Mouse (Mus musculus) forebrain, embryonic 13.5 days (tissue): ENCODE results near the gene Ccdc114. TPM values are rescaled to one million over a fixed set of nuclear protein-coding genes. Genes with fewer than 3 reads are reported as not detected.
"Not testable (repeated sequence)": the region's sequence is repeated elsewhere in the genome, so short reads cannot be mapped to it uniquely, and the experiment has no call there.

Experiments used
- ATAC-seq: fragments of 200-750 bp; cut with Nextera tagmentation; 2 replicates; pipeline ENCODE4 v1.8.0; 2017
- H3K27ac ChIP-seq: fragments of 300-500 bp; sonication (generic); 2 replicates; pipeline ENCODE4 v1.5.1; 2015; ENCODE audit warnings: inconsistent platforms, mild to moderate bottlenecking, moderate library complexity
- H3K27me3 ChIP-seq: fragments of 300-500 bp; sonication (generic); 2 replicates; pipeline ENCODE4 v1.6.1; 2015; ENCODE audit warnings: mild to moderate bottlenecking, inconsistent platforms
- H3K36me3 ChIP-seq: fragments of 300-500 bp; sonication (generic); 2 replicates; pipeline ENCODE4 v1.6.1; 2015; ENCODE audit warnings: mild to moderate bottlenecking, inconsistent platforms; ENCODE audit not compliant: poor library complexity, severe bottlenecking
- H3K4me1 ChIP-seq: fragments of 300-500 bp; sonication (generic); 2 replicates; pipeline ENCODE4 v1.6.1; 2015; ENCODE audit warnings: inconsistent platforms
- H3K4me2 ChIP-seq: fragments of 300-500 bp; sonication (generic); 2 replicates; pipeline ENCODE4 v1.6.1; 2015; ENCODE audit warnings: inconsistent platforms, mild to moderate bottlenecking, moderate library complexity
- H3K4me3 ChIP-seq: fragments of 300-500 bp; sonication (generic); 2 replicates; pipeline ENCODE4 v1.5.1; 2015; ENCODE audit warnings: mild to moderate bottlenecking, inconsistent platforms
- H3K9ac ChIP-seq: fragments of 300-500 bp; sonication (generic); 2 replicates; pipeline ENCODE4 v1.6.1; 2015; ENCODE audit warnings: mild to moderate bottlenecking, inconsistent platforms
- H3K9me3 ChIP-seq: fragments of 300-500 bp; sonication (generic); replicated peaks from 2 replicates; pipeline ENCODE4 v1.6.1; 2016; ENCODE audit warnings: inconsistent platforms
- WGBS: fragments of 180-500 bp; shearing (Covaris S2); methylation state at CpG from one replicate; pipeline ENCODE4 v1.1.7; 2015; 5-methylcytosine and 5-hydroxymethylcytosine counted together
- polyA plus RNA-seq: library from polyadenylated mRNA; unstranded; fragments of >200 nt; fragmentation: Nextera tagmentation; extraction: Ambion mirVana; gene quantifications from 2 replicates; pipeline ENCODE4 v1.2.1, GENCODE M21; 2015

Ccdc114 gene
- polyA plus RNA-seq, 1 experiment from 2014 or later: 2.5 TPM

DNA sequence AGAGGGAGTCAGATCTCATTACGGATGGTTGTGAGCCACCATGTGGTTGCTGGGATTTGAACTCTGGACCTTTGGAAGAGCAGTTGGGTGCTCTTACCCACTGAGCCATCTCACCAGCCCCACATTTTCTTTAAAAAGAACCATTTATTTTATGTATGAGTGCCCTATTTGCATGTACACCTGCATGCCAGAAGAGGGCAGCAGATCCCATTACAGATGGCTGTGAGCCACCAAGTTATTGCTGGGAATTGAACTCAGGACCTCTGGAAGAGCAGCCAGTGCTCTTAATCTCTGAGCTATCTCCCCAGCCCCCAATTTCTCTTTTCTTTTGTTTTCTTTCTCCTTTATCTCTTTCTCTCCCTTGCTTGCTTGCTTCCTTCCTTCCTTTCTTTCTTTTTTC lies 19.4 kb downstream of the Ccdc114 start:
- not testable (repeated sequence) for ATAC-seq, H3K4me3 ChIP-seq, H3K9me3 ChIP-seq, H3K4me1 ChIP-seq, H3K27ac ChIP-seq, H3K9ac ChIP-seq, H3K4me2 ChIP-seq, H3K27me3 ChIP-seq, H3K36me3 ChIP-seq
- WGBS: 65% methylated on average over 1 of the region's 1 CpGs

DNA sequence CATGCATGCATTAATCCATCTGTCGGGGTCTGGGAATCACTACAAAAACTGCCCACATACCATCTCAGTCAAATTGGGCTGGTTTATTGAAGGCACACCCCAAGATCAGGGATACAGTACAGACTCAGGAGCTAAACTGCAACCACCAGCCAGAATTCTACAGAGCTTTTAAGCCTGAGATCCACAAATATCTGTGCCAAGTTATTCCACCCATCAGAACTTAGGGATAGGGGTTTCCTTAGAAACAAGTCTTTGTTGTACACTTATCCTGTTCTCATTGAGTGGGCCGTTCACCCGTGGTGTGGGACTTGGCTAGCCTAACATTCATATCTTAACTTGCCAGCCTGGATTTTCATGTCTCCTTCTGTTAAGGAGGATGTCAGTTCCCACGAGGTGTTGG lies 25.2 kb downstream of the Ccdc114 start:
- no peak overlapping the region for H3K9ac ChIP-seq
- H3K27ac ChIP-seq: no peak overlapping the region
- no peaks in the 10 kb centered on the region for H3K36me3 ChIP-seq
- H3K9me3 ChIP-seq: no peaks in the 10 kb centered on the region
- 78% methylated on average over 4 of the region's 4 CpGs for WGBS
- ATAC-seq: no peak
- H3K27me3 ChIP-seq: no peaks in the 10 kb centered on the region
- no peaks in the 10 kb centered on the region for H3K4me1 ChIP-seq
- H3K4me3 ChIP-seq: no peak overlapping the region
- no peak overlapping the region for H3K4me2 ChIP-seq

DNA sequence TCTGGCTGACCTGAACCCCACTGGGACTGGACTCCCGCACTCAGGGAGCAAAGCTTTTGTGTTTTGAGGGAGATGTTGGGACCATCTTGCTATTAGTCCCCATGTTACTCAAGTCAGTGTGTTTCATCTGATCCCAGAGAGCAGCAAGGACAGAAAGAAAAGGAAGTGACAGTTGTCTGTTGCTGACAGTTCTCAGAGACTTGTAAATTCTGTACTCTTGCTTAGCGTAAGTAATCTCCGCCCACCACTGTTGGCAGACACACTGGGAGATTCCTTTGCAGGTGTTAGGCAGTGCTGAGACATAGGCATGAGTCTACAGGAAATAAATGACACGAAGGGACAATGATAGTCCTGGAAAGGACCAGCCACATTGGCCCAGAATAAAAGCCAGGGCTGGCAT lies 32.7 kb downstream of the Ccdc114 start:
- ATAC-seq: no peak
- WGBS: 79% methylated on average over 4 of the region's 4 CpGs
- Histone ChIP-seq H3K4me3 (no peak overlapping the region), H3K36me3 (no peaks in the 10 kb centered on the region), H3K27ac (no peak overlapping the region), H3K27me3 (no peaks in the 10 kb centered on the region), H3K4me2 (no peak overlapping the region), H3K4me1 (no peaks in the 10 kb centered on the region), H3K9ac (no peak overlapping the region), H3K9me3 (no peaks in the 10 kb centered on the region)

DNA sequence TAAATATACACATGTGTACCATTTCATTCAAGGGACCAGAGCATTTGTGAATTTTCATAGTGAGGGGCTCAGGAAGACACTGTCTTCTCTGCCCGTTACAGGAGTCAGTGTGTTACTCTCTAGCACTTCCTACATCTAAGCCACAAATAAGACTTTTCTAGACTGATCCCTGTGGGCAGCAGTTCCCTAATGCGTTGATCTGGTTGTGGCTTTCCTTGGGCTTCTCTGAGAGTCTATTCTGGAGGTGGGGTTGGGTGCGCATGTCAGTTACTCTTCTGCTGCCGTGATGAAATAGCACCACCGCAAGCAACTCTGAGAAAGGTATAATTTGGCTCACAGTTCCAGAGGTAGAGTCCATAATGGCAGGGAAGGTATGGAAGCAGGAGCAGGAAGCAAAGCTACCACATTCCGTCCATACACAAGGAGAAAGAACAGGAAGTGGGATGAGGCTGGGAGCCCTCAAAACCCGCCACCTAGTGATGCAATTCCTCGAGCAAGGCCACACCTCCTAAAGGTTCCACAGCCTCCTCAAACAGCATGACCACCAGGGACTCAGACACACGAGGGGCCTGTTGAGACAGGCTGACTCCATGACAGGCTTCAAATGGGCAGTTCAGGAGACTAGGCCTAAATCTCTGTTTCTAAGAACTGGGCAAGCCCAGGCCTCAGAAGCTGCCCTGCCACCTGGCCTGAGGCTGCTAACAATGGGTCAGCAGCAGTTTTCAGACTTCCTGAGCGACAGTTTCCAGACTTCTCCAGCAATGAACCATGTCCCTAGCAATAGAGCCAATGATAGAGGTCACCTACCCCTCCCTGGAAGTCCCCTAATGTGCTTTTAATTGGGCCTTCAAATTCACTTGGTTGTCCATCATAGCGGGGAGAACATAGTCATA lies 48.2 kb downstream of the Ccdc114 start:
- Histone ChIP-seq H3K4me1 (no peaks in the 10 kb centered on the region), H3K36me3 (no peaks in the 10 kb centered on the region), H3K9ac (no peak overlapping the region), H3K27me3 (no peaks in the 10 kb centered on the region), H3K9me3 (no peaks in the 10 kb centered on the region), H3K27ac (no peak overlapping the region), H3K4me2 (no peak overlapping the region), H3K4me3 (no peak overlapping the region)
- WGBS: 80% methylated on average over 11 of the region's 11 CpGs
- no peak for ATAC-seq

DNA sequence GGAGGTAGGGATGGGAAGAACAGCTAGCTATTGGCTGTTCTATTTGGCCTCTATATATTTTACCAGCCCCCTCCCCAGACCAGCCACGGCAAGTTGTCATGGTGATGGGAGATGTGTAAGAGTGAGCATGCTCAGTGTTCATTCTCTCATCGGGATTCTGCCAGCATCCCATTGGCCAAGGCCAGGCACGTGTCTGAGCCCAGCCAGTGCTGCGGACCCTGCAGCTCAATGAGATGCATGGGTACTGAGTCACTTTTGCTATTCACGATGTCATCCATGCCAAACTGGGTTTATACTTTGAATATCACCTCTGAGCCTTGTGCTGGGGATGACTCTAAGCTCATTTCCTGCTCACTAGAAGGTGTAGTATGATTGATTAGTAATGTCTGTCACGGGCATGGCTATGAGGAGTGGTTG lies 49.4 kb downstream of the Ccdc114 start:
- H3K27me3 ChIP-seq: no peaks in the 10 kb centered on the region
- ATAC-seq: peak; percentile 65; the same call in 1 of the 2 replicates
- H3K4me1 ChIP-seq: no peaks in the 10 kb centered on the region
- H3K4me2 ChIP-seq: no peak overlapping the region
- no peak overlapping the region for H3K9ac ChIP-seq
- WGBS: 88% methylated on average over 6 of the region's 6 CpGs
- H3K36me3 ChIP-seq: no peaks in the 10 kb centered on the region
- H3K27ac ChIP-seq: no peak overlapping the region
- H3K9me3 ChIP-seq: no peaks in the 10 kb centered on the region
- no peak overlapping the region for H3K4me3 ChIP-seq

DNA sequence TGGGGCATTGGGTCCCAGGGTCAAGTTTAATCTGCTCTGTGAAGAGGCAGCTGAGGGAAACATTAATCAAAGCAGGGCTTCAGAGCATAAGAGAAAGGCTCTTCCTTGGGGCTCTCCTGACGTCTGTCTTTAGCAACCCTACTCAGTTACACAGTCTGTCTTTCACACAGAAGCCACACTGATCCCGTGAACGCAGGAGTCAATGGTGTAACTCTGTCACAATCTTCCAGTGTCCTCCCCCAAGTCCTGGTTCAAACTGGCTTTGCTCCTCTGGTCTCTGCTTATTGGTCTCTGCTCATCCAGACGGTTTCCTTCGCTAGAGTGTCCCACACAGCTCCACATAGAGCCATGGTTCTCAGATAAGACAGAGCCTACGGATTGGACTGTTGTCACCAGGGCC lies 50.2 kb downstream of the Ccdc114 start:
- H3K4me2 ChIP-seq: no peak overlapping the region
- H3K4me3 ChIP-seq: no peak overlapping the region
- WGBS: 60% methylated on average over 6 of the region's 6 CpGs
- no peak overlapping the region for H3K27ac ChIP-seq
- ATAC-seq: no peak
- H3K36me3 ChIP-seq: no peaks in the 10 kb centered on the region
- H3K4me1 ChIP-seq: no peaks in the 10 kb centered on the region
- H3K9me3 ChIP-seq: no peaks in the 10 kb centered on the region
- no peaks in the 10 kb centered on the region for H3K27me3 ChIP-seq
- H3K9ac ChIP-seq: no peak overlapping the region

DNA sequence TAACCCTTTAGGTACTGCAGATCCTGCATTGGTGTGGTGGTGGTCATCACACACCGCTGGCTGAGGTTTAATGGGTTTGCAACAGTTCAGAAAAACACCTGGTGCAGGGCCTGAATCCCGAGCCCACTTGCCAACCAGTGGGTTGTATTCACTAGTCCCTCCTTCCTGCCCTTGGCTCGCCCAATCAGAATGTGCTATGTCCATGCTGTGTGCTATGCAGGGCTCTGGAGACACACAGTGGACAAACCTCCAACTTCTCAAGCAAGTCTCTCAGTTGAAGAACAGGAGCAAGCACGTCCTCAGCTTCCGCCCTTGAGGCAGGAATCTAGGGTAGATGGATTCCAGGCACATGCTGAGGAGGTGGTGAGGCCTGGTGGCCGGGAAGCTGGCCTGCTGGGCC lies 50.6 kb downstream of the Ccdc114 start:
- H3K9ac ChIP-seq: no peak overlapping the region
- H3K36me3 ChIP-seq: no peaks in the 10 kb centered on the region
- H3K4me3 ChIP-seq: no peak overlapping the region
- no peaks in the 10 kb centered on the region for H3K9me3 ChIP-seq
- H3K27me3 ChIP-seq: no peaks in the 10 kb centered on the region
- ATAC-seq: no peak
- H3K4me2 ChIP-seq: no peak overlapping the region
- no peaks in the 10 kb centered on the region for H3K4me1 ChIP-seq
- no peak overlapping the region for H3K27ac ChIP-seq
- WGBS: 67% methylated on average over 6 of the region's 6 CpGs

DNA sequence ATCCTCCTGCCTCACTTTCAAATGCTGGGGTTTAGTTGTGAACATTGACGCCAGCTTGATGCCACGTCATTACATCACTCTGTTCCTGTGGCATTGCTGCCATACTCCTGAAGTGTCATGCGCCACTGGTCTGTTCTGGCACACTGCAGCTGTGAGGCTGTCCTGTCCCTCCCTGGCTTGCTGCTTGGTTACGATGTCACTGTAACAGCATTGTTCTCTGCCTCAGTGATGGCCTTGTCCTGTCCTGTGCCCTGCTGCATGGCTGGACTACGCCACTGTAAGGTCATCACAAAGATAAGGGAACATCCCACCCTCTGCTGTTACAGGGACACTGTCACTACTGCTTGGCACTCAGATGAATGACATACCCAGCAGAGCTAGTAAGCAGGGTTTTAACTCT lies 57.7 kb downstream of the Ccdc114 start:
- H3K4me2 ChIP-seq: no peak overlapping the region
- 87% methylated on average over 5 of the region's 5 CpGs for WGBS
- ATAC-seq: no peak
- H3K9ac ChIP-seq: no peak overlapping the region
- H3K4me1 ChIP-seq: no peaks in the 10 kb centered on the region
- no peak overlapping the region for H3K4me3 ChIP-seq
- no peaks in the 10 kb centered on the region for H3K9me3 ChIP-seq
- H3K36me3 ChIP-seq: no peaks in the 10 kb centered on the region
- H3K27ac ChIP-seq: no peak overlapping the region
- 0 out of 2 replicates have a peak, but pooled peaks cover 2% of the 10 kb centered on the region for H3K27me3 ChIP-seq

DNA sequence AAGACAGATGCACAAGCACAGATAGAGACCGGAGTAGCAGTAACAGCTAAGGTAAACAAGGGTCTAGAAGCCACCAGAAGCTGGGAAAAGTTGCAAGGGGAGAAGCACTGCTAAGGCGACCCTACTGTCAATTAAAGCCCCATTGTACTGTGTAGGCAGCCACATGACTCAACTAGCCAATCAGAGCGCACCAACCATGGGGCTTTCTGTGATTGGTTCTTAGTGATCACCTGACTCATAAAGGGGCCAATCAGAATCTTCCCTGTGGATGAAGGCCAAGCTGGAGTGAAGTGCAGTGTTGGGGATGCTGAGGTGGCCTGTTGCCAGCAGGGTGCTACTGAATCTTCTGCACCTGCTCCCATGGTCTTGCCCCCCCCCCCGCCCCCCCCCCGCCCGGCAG lies 63.0 kb downstream of the Ccdc114 start:
- Histone ChIP-seq H3K4me3 (no peak overlapping the region), H3K4me1 (no peaks in the 10 kb centered on the region), H3K27ac (no peak overlapping the region), H3K9ac (no peak overlapping the region), H3K9me3 (no peaks in the 10 kb centered on the region; the same call in 1 of the 2 replicates), H3K27me3 (0 out of 2 replicates have a peak, but pooled peaks cover 2% of the 10 kb centered on the region), H3K4me2 (no peak overlapping the region), H3K36me3 (no peaks in the 10 kb centered on the region)
- WGBS: 76% methylated on average over 6 of the region's 6 CpGs
- no peak for ATAC-seq

DNA sequence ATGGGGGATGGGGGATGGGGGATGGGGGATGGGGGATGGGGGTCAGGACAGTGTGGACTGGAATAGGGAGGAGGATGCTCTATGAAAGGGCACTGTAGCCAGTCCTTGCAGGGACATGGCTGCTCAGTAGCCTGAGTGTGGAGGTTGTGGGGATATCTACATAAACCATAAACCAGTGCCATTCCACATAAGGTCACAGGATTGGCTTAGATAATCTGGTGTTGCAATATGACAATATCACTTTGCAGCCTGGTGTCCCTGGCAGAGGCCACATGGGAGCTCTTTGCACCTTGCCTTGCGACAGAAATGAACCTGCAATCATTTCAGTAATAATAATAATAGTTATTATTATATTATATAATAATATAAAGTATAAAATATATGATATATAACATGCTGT lies 64.5 kb downstream of the Ccdc114 start:
- WGBS: 86% methylated on average over 1 of the region's 1 CpGs

DNA sequence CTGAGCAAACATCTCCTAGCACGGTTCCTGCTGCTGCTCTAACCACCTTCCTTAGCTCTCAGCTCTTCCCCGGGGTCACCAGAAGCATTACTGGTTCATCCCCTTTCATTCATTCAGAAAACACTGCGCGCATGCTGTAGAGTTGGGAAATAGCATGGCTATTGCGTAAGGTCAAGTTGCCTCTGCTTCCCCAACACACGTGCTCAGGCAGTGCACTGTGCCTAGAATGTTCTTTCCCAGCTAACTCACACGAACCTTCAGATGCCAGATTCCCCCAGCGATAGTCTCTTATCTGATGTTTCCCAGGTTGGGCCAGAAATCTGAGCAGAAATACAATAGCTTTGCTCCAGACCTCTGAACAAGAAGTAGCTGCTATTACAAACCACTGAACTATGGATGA lies 68.6 kb downstream of the Ccdc114 start:
- no peak for ATAC-seq
- Histone ChIP-seq H3K9me3 (no peaks in the 10 kb centered on the region), H3K4me1 (no peaks in the 10 kb centered on the region), H3K36me3 (no peaks in the 10 kb centered on the region), H3K4me3 (no peak overlapping the region), H3K4me2 (no peak overlapping the region), H3K27ac (no peak overlapping the region), H3K27me3 (no peaks in the 10 kb centered on the region), H3K9ac (no peak overlapping the region)
- WGBS: 86% methylated on average over 8 of the region's 8 CpGs

More for the DNA sequence above, 64.5 kb downstream of the Ccdc114 start:
- ATAC-seq: no peak
- H3K36me3 ChIP-seq: no peaks in the 10 kb centered on the region
- no peaks in the 10 kb centered on the region; the same call in 1 of the 2 replicates for H3K9me3 ChIP-seq
- 0 out of 2 replicates have a peak, but pooled peaks cover 2% of the 10 kb centered on the region for H3K27me3 ChIP-seq
- H3K4me1 ChIP-seq: no peaks in the 10 kb centered on the region
- H3K4me3 ChIP-seq: no peak overlapping the region
- H3K27ac ChIP-seq: no peak overlapping the region
- H3K4me2 ChIP-seq: no peak overlapping the region
- no peak overlapping the region for H3K9ac ChIP-seq
